Mouse (Mus musculus) limb, embryonic 10.5 days (tissue): ENCODE results near the gene Plvap. TPM values are rescaled to one million over a fixed set of nuclear protein-coding genes. Genes with fewer than 3 reads are reported as not detected.
"Not testable (repeated sequence)": the region's sequence is repeated elsewhere in the genome, so short reads cannot be mapped to it uniquely, and the experiment has no call there.

Experiments
- DNase-seq: peaks from one replicate; pipeline ENCODE4 v3.0.0-alpha.2; 2017; ENCODE audit warnings: low spot score
- H3K27ac ChIP-seq: fragments of 300-500 bp; sonication (generic); 2 replicates; pipeline ENCODE4 v1.5.1; 2016; ENCODE audit warnings: mild to moderate bottlenecking
- H3K27me3 ChIP-seq: fragments of 300-500 bp; sonication (generic); 2 replicates; pipeline ENCODE4 v1.6.1; 2016; ENCODE audit warnings: low read depth, mild to moderate bottlenecking; ENCODE audit not compliant: poor library complexity, severe bottlenecking
- H3K36me3 ChIP-seq: fragments of 300-500 bp; sonication (generic); 2 replicates; pipeline ENCODE4 v1.6.1; 2016; ENCODE audit warnings: mild to moderate bottlenecking, moderate library complexity
- H3K4me1 ChIP-seq: fragments of 300-500 bp; sonication (generic); 2 replicates; pipeline ENCODE4 v1.6.1; 2016
- H3K4me3 ChIP-seq: fragments of 300-500 bp; sonication (generic); 2 replicates; pipeline ENCODE4 v1.5.1; 2016; ENCODE audit warnings: mild to moderate bottlenecking, moderate library complexity
- H3K9me3 ChIP-seq: fragments of 300-500 bp; sonication (generic); replicated peaks from 2 replicates; pipeline ENCODE4 v1.6.1; 2016; ENCODE audit warnings: mild to moderate bottlenecking
- whole genome bisulfite sequencing: fragments of 180-500 bp; shearing (Covaris S2); methylation state at CpG from one replicate; pipeline ENCODE4 v1.1.7; 2016; 5-methylcytosine and 5-hydroxymethylcytosine counted together
- polyA plus RNA-seq: library from polyadenylated mRNA; unstranded; fragments of >200 nt; fragmentation: Nextera tagmentation; extraction: Ambion mirVana; gene quantifications from 2 replicates; pipeline ENCODE4 v1.2.1, GENCODE M21; 2016

The Plvap gene
- polyA plus RNA-seq, 1 experiment from 2014 or later: 74.6 TPM

GRCm38 (mm10) chr8:71542632-71543343 is 31.2 kb upstream of the Plvap start, which contains the start of gene Mvb12a:
TSS of gene Mvb12a (plus strand) at chr8:71542922.
- H3K9me3 ChIP-seq: no peaks in the 10 kb centered on the region
- peak within 1 kb of the TSS; percentile 83 for H3K27ac ChIP-seq
- H3K36me3 ChIP-seq: peaks cover 27% of the 10 kb centered on the region
- H3K4me3 ChIP-seq: peak within 1 kb of the TSS; percentile 87
- H3K4me1 ChIP-seq: peaks cover 16% of the 10 kb centered on the region
- H3K27me3 ChIP-seq: peaks cover 12% of the 10 kb centered on the region
- DNase-seq: peak; percentile 92
- under 1% methylated on average over 55 of the region's 55 CpGs for WGBS

DNA sequence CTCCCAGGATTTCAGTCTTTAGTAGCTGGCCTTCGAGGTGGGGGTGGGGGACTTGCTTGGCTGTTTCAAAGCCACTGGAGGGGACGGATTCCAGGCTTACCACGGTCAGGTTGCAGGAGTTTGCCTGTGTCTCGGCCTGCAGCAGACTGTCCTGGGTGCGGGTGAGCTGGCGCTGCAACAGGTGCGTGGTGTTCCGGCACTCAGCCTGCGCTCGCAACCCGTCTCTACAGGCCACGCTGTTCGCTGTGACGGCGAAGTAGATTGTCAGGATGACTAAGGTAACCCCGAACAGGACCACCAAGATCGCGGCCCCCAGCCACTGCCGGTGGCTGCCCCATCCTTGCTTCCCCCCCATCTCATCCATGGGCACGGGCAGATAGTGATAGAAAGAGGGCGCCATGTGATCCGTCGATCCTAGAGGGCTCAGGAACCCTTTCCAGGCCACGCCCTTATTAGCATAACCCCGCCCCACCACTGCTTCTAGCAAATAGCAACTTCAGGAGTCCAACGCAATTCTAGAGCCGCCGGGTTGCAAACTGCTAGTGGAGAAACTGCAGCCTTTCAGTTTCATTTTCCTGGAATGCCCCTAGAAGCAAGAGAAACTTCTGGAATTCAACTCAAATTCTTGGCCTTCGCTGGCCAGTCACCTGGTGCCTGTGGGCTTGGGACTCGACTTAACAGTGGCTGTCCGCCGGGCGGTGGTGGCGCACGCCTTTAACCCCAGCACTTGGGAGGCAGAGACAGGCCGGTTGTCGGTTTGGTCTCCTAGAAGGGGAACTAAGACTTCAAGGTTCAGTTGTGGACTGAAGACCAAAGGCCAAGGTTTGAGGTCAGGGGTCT is 25.7 kb upstream of the Plvap start, which contains the start of gene Bst2:
TSS of gene Bst2 (minus strand) at position 429 of the 840 bp plus-strand sequence.
- Histone ChIP-seq H3K36me3 (no peaks in the 10 kb centered on the region), H3K4me3 (peak within 1 kb of the TSS; percentile 55), H3K27ac (peak within 1 kb of the TSS; percentile 71), H3K4me1 (peaks cover 18% of the 10 kb centered on the region), H3K9me3 (no peaks in the 10 kb centered on the region), H3K27me3 (peaks cover 41% of the 10 kb centered on the region)
- peak; percentile 76 for DNase-seq
- WGBS: 4% methylated on average over 37 of the region's 37 CpGs

- peaks cover 41% of the 10 kb centered on the region for H3K27me3 ChIP-seq
- no peaks in the 10 kb centered on the region for H3K36me3 ChIP-seq
- DNase-seq: no peak
- H3K4me3 ChIP-seq: no peak overlapping the region
- no peak overlapping the region for H3K27ac ChIP-seq
- 49% methylated on average over 5 of the region's 5 CpGs for WGBS
- peaks cover 18% of the 10 kb centered on the region for H3K4me1 ChIP-seq
- no peaks in the 10 kb centered on the region for H3K9me3 ChIP-seq
These were observed 24.1 kb upstream of the Plvap start for GRCm38 (mm10) chr8:71535663-71536062.

- Histone ChIP-seq H3K9me3 (no peaks in the 10 kb centered on the region), H3K4me1 (peaks cover 18% of the 10 kb centered on the region), H3K36me3 (no peaks in the 10 kb centered on the region), H3K27me3 (peaks cover 40% of the 10 kb centered on the region), H3K4me3 (no peak overlapping the region), H3K27ac (no peak overlapping the region)
- no peak for DNase-seq
- WGBS: 41% methylated on average over 3 of the region's 3 CpGs
These were observed 22.8 kb upstream of the Plvap start for GRCm38 (mm10) chr8:71534263-71534810.

DNA sequence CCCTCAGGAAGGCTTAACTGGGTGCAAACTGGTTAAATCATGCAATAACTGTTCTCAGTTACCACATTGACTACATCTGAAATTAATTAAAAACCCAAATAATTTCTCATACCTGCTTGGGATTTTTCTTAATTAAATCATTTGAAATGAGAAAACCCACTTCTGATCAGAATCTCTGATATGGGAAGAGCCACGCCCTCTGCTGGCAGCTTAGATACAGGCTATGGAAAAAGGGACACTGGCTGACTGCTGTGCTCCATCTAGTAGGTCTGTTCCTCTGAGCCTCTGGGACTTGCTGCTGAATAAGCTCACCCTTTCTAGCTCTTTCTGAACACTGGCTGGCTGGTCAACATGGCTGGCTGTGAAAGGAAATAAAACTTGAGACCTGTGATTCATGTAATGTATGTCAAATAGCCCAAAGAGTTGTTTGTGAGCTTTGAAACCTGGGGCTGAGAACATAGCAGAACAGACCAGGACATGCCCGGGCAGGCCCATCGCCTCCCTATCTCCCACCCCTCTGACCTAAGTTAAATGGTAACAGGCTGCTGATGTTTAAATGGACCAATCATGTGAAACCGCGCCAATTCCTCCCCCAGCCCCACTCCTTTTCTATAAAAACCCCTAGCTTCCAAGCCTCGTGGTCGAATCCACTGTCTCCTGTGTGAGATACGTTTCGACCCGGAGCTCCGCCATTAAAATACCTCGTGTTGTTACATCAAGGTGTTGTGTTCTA is 19.3 kb upstream of the Plvap start:
- H3K4me3 ChIP-seq, H3K9me3 ChIP-seq, DNase-seq, H3K27ac ChIP-seq, H3K36me3 ChIP-seq: not testable (repeated sequence)
- Histone ChIP-seq H3K27me3 (peaks cover 38% of the 10 kb centered on the region), H3K4me1 (peaks cover 20% of the 10 kb centered on the region)
- 76% methylated on average over 9 of the region's 12 CpGs for WGBS

- Histone ChIP-seq H3K27ac (no peak overlapping the region), H3K36me3 (no peaks in the 10 kb centered on the region), H3K27me3 (peaks cover 49% of the 10 kb centered on the region), H3K9me3 (no peaks in the 10 kb centered on the region), H3K4me1 (peaks cover 23% of the 10 kb centered on the region), H3K4me3 (no peak overlapping the region)
- WGBS: 89% methylated on average over 11 of the region's 11 CpGs
- no peak for DNase-seq
These were observed 17.0 kb upstream of the Plvap start for GRCm38 (mm10) chr8:71528362-71529073.

DNA sequence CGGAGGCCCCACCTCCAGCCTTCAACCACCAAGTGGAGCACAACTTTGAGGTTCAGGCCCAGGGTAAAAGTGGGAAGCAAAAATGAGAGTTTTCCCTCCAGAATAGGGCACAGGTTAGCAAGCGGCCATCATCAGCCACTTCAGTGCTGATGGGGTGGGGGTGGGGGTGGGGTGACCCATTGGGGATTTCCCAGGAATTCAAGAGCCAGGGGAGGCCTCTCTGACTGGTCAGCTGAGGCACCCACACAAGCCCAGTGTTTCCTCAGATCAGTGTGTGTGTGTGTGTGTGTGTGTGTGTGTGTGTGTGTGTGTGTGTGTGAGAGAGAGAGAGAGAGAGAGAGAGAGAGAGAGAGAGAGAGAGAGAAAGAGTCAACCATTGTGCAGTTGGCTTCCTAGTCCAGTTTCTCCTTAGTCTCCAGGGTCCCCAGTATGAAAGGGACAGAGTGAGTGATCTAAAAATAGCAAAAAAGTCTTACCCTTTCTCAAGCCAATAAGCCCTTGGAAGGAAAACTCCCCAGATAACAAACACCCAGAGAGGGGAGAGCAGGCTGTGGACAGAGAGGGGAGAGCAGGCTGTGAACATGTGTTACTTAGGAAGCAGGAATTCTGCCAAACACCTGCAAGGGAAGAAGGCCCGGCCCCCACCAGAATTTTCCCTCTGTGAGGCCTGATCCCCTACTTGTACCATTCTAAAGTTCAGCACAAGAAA is 15.8 kb upstream of the Plvap start:
- Histone ChIP-seq H3K27ac (0 out of 2 replicates have a peak overlapping the region, but pooled peaks have one; percentile 19), H3K27me3 (peaks cover 60% of the 10 kb centered on the region), H3K4me3 (no peak overlapping the region), H3K4me1 (peaks cover 23% of the 10 kb centered on the region), H3K9me3 (no peaks in the 10 kb centered on the region), H3K36me3 (no peaks in the 10 kb centered on the region)
- 57% methylated on average over 3 of the region's 3 CpGs for WGBS
- DNase-seq: no peak

- Histone ChIP-seq H3K9me3 (no peaks in the 10 kb centered on the region), H3K27ac (no peak overlapping the region), H3K27me3 (peaks cover 62% of the 10 kb centered on the region), H3K36me3 (no peaks in the 10 kb centered on the region), H3K4me3 (no peak overlapping the region), H3K4me1 (peaks cover 28% of the 10 kb centered on the region)
- 8% methylated on average over 6 of the region's 6 CpGs for WGBS
- DNase-seq: no peak
These were observed 14.7 kb upstream of the Plvap start for GRCm38 (mm10) chr8:71526272-71526671.

DNA sequence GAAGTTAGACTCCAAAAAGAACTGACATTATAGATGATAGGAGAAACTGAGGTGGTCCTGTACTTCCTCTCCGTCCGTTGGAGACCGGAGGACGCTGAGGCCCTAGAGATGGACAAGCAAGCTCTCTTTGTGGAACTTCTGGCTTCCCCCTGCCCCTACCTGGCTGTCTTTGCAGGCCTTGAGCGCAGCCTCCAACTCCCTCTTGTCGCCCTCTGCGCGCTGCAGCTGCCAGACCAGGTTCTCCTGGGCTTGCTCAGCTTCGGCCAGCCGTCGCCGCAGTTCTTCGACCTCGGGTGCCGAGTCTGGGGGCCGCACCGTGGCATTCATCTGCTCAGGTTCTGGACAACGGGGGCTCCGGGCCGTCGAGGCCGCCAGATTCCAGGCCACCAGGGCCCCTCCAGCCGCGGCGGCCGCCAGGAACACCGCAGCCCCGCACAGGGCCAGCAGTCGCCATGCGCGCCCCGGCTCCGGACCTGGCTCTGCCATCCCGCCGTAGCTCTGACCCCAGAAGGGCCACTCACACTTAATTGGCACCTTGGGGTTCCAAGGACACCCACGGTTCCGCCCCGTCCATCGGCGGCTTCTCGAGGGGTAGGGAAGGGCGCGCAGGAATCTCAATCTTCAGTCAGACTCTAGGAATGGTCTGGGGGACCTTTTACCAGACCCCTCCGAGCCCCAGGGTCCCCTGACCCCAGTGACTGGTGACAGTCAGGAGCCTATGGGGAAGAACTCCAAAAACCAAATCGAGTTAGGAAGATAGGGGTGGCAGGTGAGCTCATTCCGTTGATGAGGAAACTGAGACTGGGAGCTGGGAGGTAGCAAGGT is 13.9 kb upstream of the Plvap start, which contains the start of gene Ccdc194:
TSS of gene Ccdc194 (minus strand) at position 486 of the 825 bp plus-strand sequence.
- H3K9me3 ChIP-seq: no peaks in the 10 kb centered on the region
- peak within 1 kb of the TSS; percentile 27 for H3K27ac ChIP-seq
- peak within 1 kb of the TSS; percentile 38 for H3K4me3 ChIP-seq
- H3K4me1 ChIP-seq: peaks cover 32% of the 10 kb centered on the region
- no peak for DNase-seq
- WGBS: 6% methylated on average over 46 of the region's 46 CpGs
- H3K36me3 ChIP-seq: no peaks in the 10 kb centered on the region
- H3K27me3 ChIP-seq: peaks cover 62% of the 10 kb centered on the region

GRCm38 (mm10) chr8:71521634-71522033 is 10.1 kb upstream of the Plvap start:
- WGBS: 5% methylated on average over 17 of the region's 17 CpGs
- H3K36me3 ChIP-seq: no peaks in the 10 kb centered on the region
- DNase-seq: peak; percentile 96
- peaks cover 31% of the 10 kb centered on the region for H3K4me1 ChIP-seq
- H3K9me3 ChIP-seq: no peaks in the 10 kb centered on the region
- peaks cover 44% of the 10 kb centered on the region for H3K27me3 ChIP-seq
- H3K4me3 ChIP-seq: no peak overlapping the region
- no peak overlapping the region for H3K27ac ChIP-seq
